Mouse (Mus musculus) brain, embryonic 14.5 days (tissue): ENCODE data around the gene Npas3.

Experiments
- CTCF ChIP-seq: fragments of 200-500 bp; IDR thresholded peaks from 2 replicates; pipeline ENCODE4 v1.5.1; 2012; ENCODE audit warnings: inconsistent platforms, mild to moderate bottlenecking, moderate library complexity, borderline replicate concordance; ENCODE audit not compliant: insufficient read depth, insufficient read length; ENCODE audit errors: extremely low read depth
- POLR2A ChIP-seq: fragments of 200-500 bp; IDR thresholded peaks from 2 replicates; pipeline ENCODE4 v1.6.1; 2012; ENCODE audit warnings: mild to moderate bottlenecking, inconsistent platforms, borderline replicate concordance; ENCODE audit not compliant: poor library complexity, insufficient read depth, insufficient read length, severe bottlenecking; ENCODE audit errors: extremely low read depth

GRCm38 (mm10) chr12:54096492-54096891, 848.0 kb downstream of the Npas3 start:
- TF ChIP-seq CTCF = no peak
- TF ChIP-seq POLR2A = no peak
